Mouse (Mus musculus): ENCODE data around the gene 4921504E06Rik.

DNA sequence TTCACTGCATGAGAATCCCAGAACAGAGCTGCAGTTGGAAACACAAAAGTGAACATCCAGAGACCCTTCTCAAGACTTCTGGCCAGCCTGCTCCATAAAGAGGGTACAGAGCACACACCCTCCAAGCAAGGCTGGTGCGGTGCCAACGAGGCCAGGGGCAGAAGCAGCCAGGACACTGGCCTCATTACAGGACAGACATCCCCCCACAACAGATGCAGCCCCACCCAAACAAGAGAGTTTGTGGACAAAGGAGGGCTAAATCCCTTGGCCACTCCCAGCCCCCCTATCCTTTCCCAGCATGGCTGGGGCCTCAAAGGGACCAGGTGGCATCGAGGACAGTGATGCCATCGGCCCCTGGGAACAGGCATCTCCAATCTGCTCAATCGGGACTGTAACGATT lies 130.6 kb downstream of the 4921504E06Rik start:
- TF ChIP-seq CTCF (IDR thresholded peaks at IDR 0.05; ENCODE audit: borderline replicate concordance, insufficient read depth, low read length) (no peak), POLR2A (IDR thresholded peaks at IDR 0.05; ENCODE audit: low read depth, low read length) (no peak)

Measured in embryonic fibroblast, embryonic 13.5 days (primary cell).